In the genomic region with DNA sequence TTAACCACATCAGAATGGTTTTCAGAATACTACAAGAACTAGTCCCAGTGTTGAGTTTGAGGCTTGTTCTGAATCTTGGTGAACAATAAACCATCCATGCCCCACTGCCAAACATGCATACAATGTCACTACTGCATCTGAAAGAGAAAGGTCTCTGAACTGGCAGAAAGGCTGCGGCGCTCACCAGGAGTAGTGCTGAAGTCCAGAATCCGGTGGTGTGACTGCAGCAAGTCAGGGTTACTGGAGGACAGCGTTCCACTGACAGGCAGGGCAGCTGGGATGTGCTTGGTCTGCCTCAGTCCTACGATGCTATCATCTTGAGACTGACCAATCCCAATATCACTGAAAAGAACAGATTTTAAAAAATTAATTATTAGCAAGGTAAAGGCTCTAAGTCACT, we compare ENCODE assay signal across 24 mouse cellular contexts.
DNase-seq lines count a peak whose midpoint lies in the region; ATAC-seq and TF ChIP-seq lines count a peak whose summit lies in the region.
"Had no signal": no experiment of that assay in that cellular context is flagged by ENCODE, and none has a peak within 500 bp of the region (broad histone marks: within the 10 kb centered on the region; RNA-seq: fewer than 3 reads in every experiment).

No protein-coding gene starts in this region.

- H3K27me3 ChIP-seq in liver, adult 2 months (ENCODE audit: control insufficient read depth, insufficient read depth, low read length), result no peaks in the 10 kb centered on the region
- H3K27me3 ChIP-seq in liver, embryonic 11.5 days (replicated peaks; ENCODE audit: control insufficient read depth, insufficient read depth, low read length), result no peaks in the 10 kb centered on the region
- H3K27me3 ChIP-seq: forebrain, embryonic 13.5 days; heart, embryonic 12.5 days; heart, embryonic 15.5 days; hindbrain, embryonic 13.5 days had no signal

- no peak overlapping the region for H3K4me3 ChIP-seq in liver, adult 2 months (ENCODE audit: insufficient read depth, low read depth, low read length)
- no peak overlapping the region for H3K4me3 ChIP-seq in liver, embryonic 11.5 days (ENCODE audit: low read depth, low read length)
- H3K4me3 ChIP-seq: forebrain, embryonic 10.5 days; forebrain, embryonic 13.5 days; heart, embryonic 12.5 days; heart, embryonic 15.5 days; hindbrain, embryonic 10.5 days; hindbrain, embryonic 13.5 days had no signal

- H3K4me1 ChIP-seq in liver, adult 2 months (ENCODE audit: control insufficient read depth, insufficient read depth, low read length), result peaks cover 18% of the 10 kb centered on the region
- no peaks in the 10 kb centered on the region for H3K4me1 ChIP-seq in liver, embryonic 11.5 days (replicated peaks; ENCODE audit: control insufficient read depth, insufficient read depth, low read length)
- H3K4me1 ChIP-seq: forebrain, embryonic 10.5 days; forebrain, embryonic 13.5 days; heart, embryonic 12.5 days; heart, embryonic 15.5 days; hindbrain, embryonic 10.5 days; hindbrain, embryonic 13.5 days had no signal

- 0 out of 2 replicates have a peak, but pooled peaks cover 4% of the 10 kb centered on the region for H3K79me2 ChIP-seq in liver, adult 2 months (ENCODE audit: control insufficient read depth, insufficient read depth, low read length)

- no peak overlapping the region for H3K4me2 ChIP-seq in liver, embryonic 11.5 days
- H3K4me2 ChIP-seq: forebrain, embryonic 13.5 days; heart, embryonic 12.5 days; heart, embryonic 15.5 days; hindbrain, embryonic 13.5 days had no signal

- TF ChIP-seq POLR2A in liver, adult 2 months (IDR thresholded peaks at IDR 0.05; ENCODE audit: extremely low read depth, insufficient read depth, low read length), result no peak

- ATAC-seq in liver, embryonic 11.5 days (replicated peaks; ENCODE audit: low FRiP score), result no peak
- ATAC-seq: activated CD4-positive, CD25-positive, alpha-beta regulatory T cell, adult 4 months; forebrain, embryonic 13.5 days; forebrain, embryonic 16.5 days; hindbrain, embryonic 16.5 days had no signal

- H3K27ac ChIP-seq in liver, adult 2 months (replicated peaks; ENCODE audit: insufficient read depth, low read depth, low read length), result no peak overlapping the region
- no peak overlapping the region for H3K27ac ChIP-seq in liver, embryonic 11.5 days (ENCODE audit: low read depth, low read length)
- H3K27ac ChIP-seq: forebrain, embryonic 10.5 days; forebrain, embryonic 13.5 days; heart, embryonic 15.5 days; hindbrain, embryonic 10.5 days; hindbrain, embryonic 13.5 days had no signal

- DNase-seq in heart, adult 11 months, result peak; percentile 22
- no peak for DNase-seq in heart, adult 18-20 months
- peak; percentile 14 for DNase-seq in kidney, postnatal 14 days
- no peak for DNase-seq in kidney, adult 8-10 months
- peak; percentile 91 for DNase-seq in liver, adult 2 months (ENCODE audit: extremely low read depth, low read depth, low spot score)
- DNase-seq in liver, embryonic 11.5 days (ENCODE audit: low spot score), result no peak
- DNase-seq: adrenal gland, adult 8-10 months; adrenal gland, postnatal 25 days; cerebellum, adult 18-20 months; cerebellum, adult 9-10 months; cerebellum, postnatal 14 days; gastrocnemius, postnatal 10 days; gastrocnemius, postnatal 36 days; heart, postnatal 10 days; heart, postnatal 36 days had no signal

- peaks cover 39% of the 10 kb centered on the region for H3K36me3 ChIP-seq in liver, adult 2 months (ENCODE audit: control insufficient read depth, insufficient read depth, low read length)
- peaks cover 6% of the 10 kb centered on the region for H3K36me3 ChIP-seq in liver, embryonic 11.5 days (ENCODE audit: control insufficient read depth, insufficient read depth, low read length)

- no peak overlapping the region for H3K9ac ChIP-seq in liver, adult 2 months (ENCODE audit: low read depth, low read length)
- H3K9ac ChIP-seq in liver, embryonic 11.5 days (ENCODE audit: low read depth, low read length), result no peak overlapping the region
- H3K9ac ChIP-seq: forebrain, embryonic 13.5 days; heart, embryonic 12.5 days; heart, embryonic 15.5 days; hindbrain, embryonic 13.5 days had no signal

- no peak for TF ChIP-seq CTCF in liver, adult 2 months (IDR thresholded peaks at IDR 0.05; ENCODE audit: low read depth, low read length)

- H3K9me3 ChIP-seq in liver, embryonic 11.5 days (ENCODE audit: control insufficient read depth, low read length), result no peaks in the 10 kb centered on the region
- H3K9me3 ChIP-seq: forebrain, embryonic 10.5 days; forebrain, embryonic 13.5 days; heart, embryonic 12.5 days; heart, embryonic 15.5 days; hindbrain, embryonic 10.5 days; hindbrain, embryonic 13.5 days had no signal

- WGBS in liver, adult 2 months, result 24% methylated on average over 5 of the region's 5 CpGs
- WGBS in liver, embryonic 11.5 days, result 90% methylated on average over 5 of the region's 5 CpGs

Comparison
In these comparisons a context has a peak if more than half of its experiments do, and no peak if none do; other contexts are left out.
1. DNase-seq: peak in heart, adult 11 months (single experiment), kidney, postnatal 14 days (single experiment) and liver, adult 2 months (single experiment); none in heart, adult 18-20 months (0 of 2), kidney, adult 8-10 months (0 of 2) and liver, embryonic 11.5 days (single experiment).